Mouse (Mus musculus): Measurements from ENCODE around the gene Syt7. TPM values are rescaled to one million over a fixed set of nuclear protein-coding genes. Genes with fewer than 3 reads are reported as not detected.

Syt7 gene
- polyA plus RNA-seq (2015; fragmentation: Nextera tagmentation; extraction: Ambion mirVana): 4.4 and 5.0 TPM in 2 replicates

DNA sequence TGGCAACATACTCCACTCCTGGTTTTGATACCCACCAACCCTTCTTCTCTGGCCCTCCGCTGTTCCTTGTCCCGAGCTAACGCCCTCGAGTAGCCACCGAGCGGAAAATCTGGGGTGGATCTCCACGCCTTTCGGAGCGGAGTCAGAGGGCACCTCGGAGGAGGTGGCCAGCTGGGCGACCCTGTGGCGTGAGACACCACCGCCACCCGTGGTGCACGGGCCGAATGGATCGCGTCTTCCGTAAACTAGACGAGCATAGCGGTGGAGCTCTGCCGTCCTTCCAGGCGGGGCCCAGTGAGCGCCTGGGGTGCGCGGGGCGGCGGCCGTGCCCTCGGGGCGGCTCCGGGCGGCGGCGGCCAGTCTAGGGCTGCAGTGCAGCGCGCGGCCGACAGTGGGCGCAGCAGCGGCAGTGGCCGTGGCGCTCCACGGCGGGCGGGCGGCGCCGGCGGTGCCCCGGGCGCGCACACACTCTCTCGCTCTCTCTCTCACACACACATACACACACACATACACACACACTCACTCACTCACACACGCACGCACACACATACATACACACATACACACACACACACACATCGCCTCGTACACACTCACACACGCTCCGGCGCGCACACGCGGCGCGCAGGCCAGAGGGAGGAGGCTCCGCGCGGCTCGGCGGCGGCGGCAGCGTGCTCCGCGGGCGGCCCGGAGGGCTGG, at the start of gene Syt7:
TSS of gene Syt7 (plus strand) at position 476 of the 699 bp plus-strand sequence.
- peaks cover 23% of the 10 kb centered on the region for H3K27me3 ChIP-seq
- peak within 1 kb of the TSS; percentile 73 for H3K4me3 ChIP-seq
- H3K9me3 ChIP-seq (replicated peaks): no peaks in the 10 kb centered on the region
- peak within 1 kb of the TSS; percentile 76 for H3K4me2 ChIP-seq
- WGBS: under 1% methylated on average over 66 of the region's 78 CpGs
- ATAC-seq: peak; percentile 84
- no peaks in the 10 kb centered on the region for H3K36me3 ChIP-seq (ENCODE audit: poor library complexity, severe bottlenecking)
- peak within 1 kb of the TSS; percentile 86 for H3K9ac ChIP-seq
- peaks cover 20% of the 10 kb centered on the region for H3K4me1 ChIP-seq
- H3K27ac ChIP-seq: peak within 1 kb of the TSS; percentile 25; the same call in 1 of the 2 replicates

DNA sequence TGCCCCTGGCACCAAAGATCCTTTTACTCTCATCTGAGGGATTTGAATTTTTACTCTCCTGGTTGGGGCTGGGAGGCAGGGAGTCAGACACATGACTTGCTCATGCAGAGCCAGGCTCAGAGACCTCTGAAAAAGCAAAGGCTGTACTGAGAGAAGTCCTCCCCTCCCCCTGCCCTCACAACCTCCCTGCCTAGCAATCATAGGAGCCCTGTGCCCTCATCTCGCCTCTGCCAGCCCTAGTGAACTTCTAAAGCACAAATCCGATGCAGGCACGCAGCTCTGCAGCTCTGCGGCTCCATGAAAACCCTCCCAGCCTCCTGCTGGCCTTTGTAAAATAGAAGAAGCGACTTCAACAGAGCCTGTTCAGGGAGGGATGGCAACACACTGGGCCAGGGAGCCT, 49.6 kb upstream of the Syt7 start:
- Histone ChIP-seq H3K36me3 (ENCODE audit: poor library complexity, severe bottlenecking) (no peaks in the 10 kb centered on the region), H3K4me1 (peaks cover 30% of the 10 kb centered on the region), H3K4me2 (no peak overlapping the region), H3K9ac (peak overlapping the region; percentile 13; the same call in 1 of the 2 replicates), H3K27me3 (peaks cover 6% of the 10 kb centered on the region; the same call in 1 of the 2 replicates), H3K4me3 (no peak overlapping the region), H3K9me3 (replicated peaks) (no peaks in the 10 kb centered on the region), H3K27ac (peak overlapping the region; percentile 44; the same call in 1 of the 2 replicates)
- 8% methylated on average over 5 of the region's 5 CpGs for whole genome bisulfite sequencing
- no peak for ATAC-seq

DNA sequence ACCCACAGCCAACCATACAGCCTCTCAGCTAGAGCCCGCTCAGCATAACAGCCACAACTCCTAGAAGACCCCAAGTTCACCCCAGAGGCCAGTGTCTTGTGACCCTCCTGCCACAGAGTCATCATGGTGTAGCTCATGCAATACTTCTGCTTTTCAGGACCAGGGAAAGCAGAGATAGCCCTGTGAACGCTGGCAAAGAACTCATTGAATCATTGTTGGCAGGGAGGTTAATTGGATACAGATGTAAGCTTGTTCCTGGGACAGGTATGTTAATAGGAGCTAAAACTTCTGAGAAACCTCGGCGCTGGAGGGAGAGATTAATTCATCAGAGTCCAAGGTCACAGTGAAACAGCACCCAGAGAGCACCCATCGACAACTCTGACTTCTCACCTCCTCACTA, 48.2 kb upstream of the Syt7 start:
- 48% methylated on average over 5 of the region's 5 CpGs for WGBS
- Histone ChIP-seq H3K27ac (no peak overlapping the region), H3K27me3 (peaks cover 11% of the 10 kb centered on the region; the same call in 1 of the 2 replicates), H3K4me2 (no peak overlapping the region), H3K9ac (no peak overlapping the region), H3K4me1 (peaks cover 30% of the 10 kb centered on the region), H3K36me3 (ENCODE audit: poor library complexity, severe bottlenecking) (no peaks in the 10 kb centered on the region), H3K9me3 (replicated peaks) (no peaks in the 10 kb centered on the region), H3K4me3 (no peak overlapping the region)
- ATAC-seq: no peak

DNA sequence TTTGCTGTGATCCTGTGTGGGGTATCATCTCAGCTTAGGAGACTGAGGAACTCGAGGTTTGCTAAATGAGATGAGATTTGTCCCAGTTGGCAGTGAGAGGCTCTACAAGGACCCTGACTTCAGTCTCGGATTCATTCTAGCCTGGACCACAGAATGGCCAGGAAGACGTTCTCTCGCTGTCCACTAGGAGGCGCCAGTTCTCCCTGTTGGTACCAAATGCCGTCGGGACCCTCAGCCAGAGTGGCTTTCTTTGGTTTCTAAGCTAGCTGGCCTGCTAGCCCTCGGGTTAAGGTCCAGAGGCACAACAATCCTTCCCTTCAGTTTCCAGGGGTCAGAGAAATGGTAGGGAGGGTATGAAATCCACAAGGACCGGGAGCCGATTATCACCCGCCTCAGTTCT, 47.7 kb upstream of the Syt7 start:
- Histone ChIP-seq H3K4me2 (no peak overlapping the region), H3K27ac (peak overlapping the region; percentile 82), H3K27me3 (peaks cover 13% of the 10 kb centered on the region; the same call in 1 of the 2 replicates), H3K9me3 (replicated peaks) (no peaks in the 10 kb centered on the region), H3K9ac (no peak overlapping the region), H3K36me3 (ENCODE audit: poor library complexity, severe bottlenecking) (no peaks in the 10 kb centered on the region), H3K4me1 (peaks cover 30% of the 10 kb centered on the region), H3K4me3 (no peak overlapping the region)
- 19% methylated on average over 11 of the region's 11 CpGs for WGBS
- peak; percentile 28 for ATAC-seq

DNA sequence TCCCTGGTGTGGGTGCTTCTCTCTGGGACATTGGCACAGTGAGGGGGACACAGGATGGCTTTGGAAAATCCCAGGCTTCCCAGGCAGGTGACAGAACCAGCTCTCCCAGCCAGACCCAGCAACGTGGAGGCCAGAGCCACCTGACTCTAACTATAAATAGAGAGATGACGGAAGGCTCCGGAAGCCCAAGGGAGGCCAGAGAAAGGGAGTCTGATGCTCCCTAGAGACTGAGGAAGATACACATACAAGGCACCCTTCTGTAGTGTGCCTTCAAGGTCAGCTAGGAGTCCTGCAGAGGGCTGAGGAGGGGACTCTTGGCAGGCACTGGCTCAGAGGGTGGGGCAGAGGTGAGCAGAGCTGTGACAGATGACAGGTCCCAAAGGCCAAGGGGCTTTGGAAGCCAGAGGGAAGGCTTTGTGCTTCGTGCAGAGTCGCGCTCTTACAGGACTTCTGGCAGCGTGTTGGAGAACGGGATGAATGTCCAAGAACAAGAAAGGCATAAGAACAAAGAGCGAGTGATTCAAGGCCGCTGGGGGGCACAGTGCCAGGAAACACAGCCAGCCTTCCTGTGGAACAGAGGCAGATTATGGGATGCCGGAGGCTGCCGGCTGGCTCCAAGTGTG, 47.0 kb upstream of the Syt7 start:
- H3K4me1 ChIP-seq: peaks cover 30% of the 10 kb centered on the region
- 22% methylated on average over 12 of the region's 12 CpGs for WGBS
- H3K4me2 ChIP-seq: peak overlapping the region; percentile 35
- peak; percentile 60 for ATAC-seq
- H3K36me3 ChIP-seq (ENCODE audit: poor library complexity, severe bottlenecking): no peaks in the 10 kb centered on the region
- peak overlapping the region; percentile 46 for H3K9ac ChIP-seq
- no peak overlapping the region for H3K4me3 ChIP-seq
- H3K27ac ChIP-seq: peak overlapping the region; percentile 82
- no peaks in the 10 kb centered on the region for H3K9me3 ChIP-seq (replicated peaks)
- H3K27me3 ChIP-seq: peaks cover 13% of the 10 kb centered on the region; the same call in 1 of the 2 replicates

DNA sequence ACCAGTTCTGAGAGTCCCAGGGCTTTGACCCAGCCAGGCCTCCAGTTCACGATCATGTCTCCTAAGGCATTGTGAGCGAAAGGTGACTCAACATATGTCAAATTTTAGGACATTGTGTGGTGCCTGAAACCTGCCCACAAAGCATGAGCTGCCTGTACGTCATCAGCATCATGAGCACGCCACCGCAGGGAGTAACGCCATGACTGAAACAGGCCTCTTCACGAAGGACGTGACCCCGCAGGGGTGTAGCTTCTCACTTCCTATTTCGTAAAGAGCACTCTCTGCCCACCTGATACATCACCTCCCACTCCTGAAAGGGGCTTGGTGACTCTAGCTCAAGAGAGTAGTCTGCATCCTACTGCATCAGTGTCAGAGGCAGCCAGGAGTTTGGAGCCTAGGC, 45.0 kb upstream of the Syt7 start:
- 91% methylated on average over 10 of the region's 10 CpGs for WGBS
- Histone ChIP-seq H3K4me2 (no peak overlapping the region), H3K9me3 (replicated peaks) (no peaks in the 10 kb centered on the region), H3K36me3 (ENCODE audit: poor library complexity, severe bottlenecking) (no peaks in the 10 kb centered on the region), H3K4me3 (no peak overlapping the region), H3K4me1 (peaks cover 28% of the 10 kb centered on the region), H3K9ac (no peak overlapping the region), H3K27ac (no peak overlapping the region), H3K27me3 (peaks cover 13% of the 10 kb centered on the region; the same call in 1 of the 2 replicates)
- no peak for ATAC-seq

DNA sequence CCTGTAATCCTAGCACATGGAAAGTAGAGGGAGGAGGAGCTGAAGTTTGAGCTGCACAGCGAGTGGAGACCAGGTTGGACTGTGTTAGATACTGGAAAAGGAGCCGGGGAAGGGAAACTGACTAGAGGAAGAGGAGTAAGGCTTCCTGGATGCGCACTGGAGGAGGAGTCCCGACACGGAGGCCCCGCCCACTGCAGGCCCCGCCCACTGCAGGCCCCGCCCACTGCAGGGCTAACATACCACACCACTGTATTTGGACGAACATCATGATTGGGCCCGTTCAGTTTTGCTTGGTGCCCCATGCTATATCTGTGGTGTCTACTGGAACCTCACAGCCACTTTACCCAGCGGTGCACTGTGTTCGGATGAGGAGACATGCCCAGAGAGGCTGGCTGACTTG, 43.2 kb upstream of the Syt7 start:
- H3K4me2 ChIP-seq: no peak overlapping the region
- no peak for ATAC-seq
- H3K36me3 ChIP-seq (ENCODE audit: poor library complexity, severe bottlenecking): no peaks in the 10 kb centered on the region
- H3K27ac ChIP-seq: no peak overlapping the region
- no peak overlapping the region for H3K9ac ChIP-seq
- H3K27me3 ChIP-seq: peaks cover 6% of the 10 kb centered on the region; the same call in 1 of the 2 replicates
- 0 out of 2 replicates have a peak, but pooled peaks cover 3% of the 10 kb centered on the region for H3K9me3 ChIP-seq (replicated peaks)
- no peak overlapping the region for H3K4me3 ChIP-seq
- H3K4me1 ChIP-seq: peaks cover 19% of the 10 kb centered on the region
- 47% methylated on average over 12 of the region's 12 CpGs for WGBS

DNA sequence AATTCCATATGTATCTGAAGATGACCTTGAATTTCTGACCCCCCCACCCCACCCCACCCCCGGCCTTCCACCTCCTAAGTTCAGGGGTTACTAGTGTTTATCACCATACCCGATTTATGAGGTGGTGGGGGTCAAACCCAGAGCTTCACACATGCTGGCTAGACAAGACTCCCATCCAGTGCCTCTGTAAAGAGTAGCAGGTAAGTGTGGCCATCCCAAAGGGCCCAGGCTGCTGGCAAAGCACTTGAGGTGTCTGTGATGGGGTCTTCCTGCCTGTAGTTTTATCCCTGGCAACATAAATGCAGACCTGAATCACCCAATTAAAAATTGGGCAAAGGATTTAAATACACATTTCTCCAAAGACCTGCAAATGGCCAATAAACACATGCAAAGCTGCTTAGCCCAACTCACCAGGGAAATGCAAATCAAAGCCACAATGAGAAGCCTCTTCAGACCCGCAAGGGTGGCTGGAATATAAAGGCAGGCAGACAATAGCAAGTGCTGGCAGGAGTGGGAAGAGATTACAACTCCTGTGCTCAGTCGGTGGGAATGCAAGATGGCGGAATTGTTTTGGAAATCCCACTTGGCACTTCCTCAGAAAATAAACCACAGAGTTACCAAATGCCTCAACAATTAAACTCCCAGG, 41.1 kb upstream of the Syt7 start:
- no peak for ATAC-seq
- Histone ChIP-seq H3K27ac (no peak overlapping the region; the same call in 1 of the 2 replicates), H3K9ac (no peak overlapping the region), H3K4me2 (no peak overlapping the region), H3K36me3 (ENCODE audit: poor library complexity, severe bottlenecking) (no peaks in the 10 kb centered on the region), H3K27me3 (peaks cover 6% of the 10 kb centered on the region; the same call in 1 of the 2 replicates), H3K4me1 (peaks cover 2% of the 10 kb centered on the region), H3K9me3 (replicated peaks) (0 out of 2 replicates have a peak, but pooled peaks cover 6% of the 10 kb centered on the region), H3K4me3 (no peak overlapping the region)
- 25% methylated on average over 5 of the region's 5 CpGs for WGBS

DNA sequence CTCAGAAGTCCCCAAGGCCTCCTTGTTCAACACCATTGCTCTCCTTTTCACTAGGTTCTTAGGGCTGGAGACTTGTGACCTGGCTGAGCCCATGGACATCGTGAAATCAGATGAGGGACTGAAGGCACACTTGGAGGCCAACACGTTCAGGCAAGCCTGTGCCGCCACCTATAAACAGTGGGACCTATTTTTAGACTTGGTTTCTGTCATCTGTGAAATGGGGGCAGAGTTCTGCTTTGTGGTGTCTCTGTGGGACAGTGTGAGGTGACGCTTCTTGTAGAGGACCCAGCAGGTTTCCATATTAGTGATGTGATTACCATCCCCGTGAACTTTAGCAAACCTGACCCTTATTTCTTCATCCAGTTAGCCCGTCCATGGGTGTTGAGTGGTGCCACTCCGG, 36.7 kb upstream of the Syt7 start:
- Histone ChIP-seq H3K27ac (no peak overlapping the region), H3K36me3 (ENCODE audit: poor library complexity, severe bottlenecking) (no peaks in the 10 kb centered on the region), H3K4me2 (no peak overlapping the region), H3K27me3 (no peaks in the 10 kb centered on the region), H3K9me3 (replicated peaks) (0 out of 2 replicates have a peak, but pooled peaks cover 6% of the 10 kb centered on the region), H3K9ac (no peak overlapping the region), H3K4me3 (no peak overlapping the region), H3K4me1 (peaks cover 19% of the 10 kb centered on the region)
- 87% methylated on average over 7 of the region's 7 CpGs for WGBS
- ATAC-seq: no peak

DNA sequence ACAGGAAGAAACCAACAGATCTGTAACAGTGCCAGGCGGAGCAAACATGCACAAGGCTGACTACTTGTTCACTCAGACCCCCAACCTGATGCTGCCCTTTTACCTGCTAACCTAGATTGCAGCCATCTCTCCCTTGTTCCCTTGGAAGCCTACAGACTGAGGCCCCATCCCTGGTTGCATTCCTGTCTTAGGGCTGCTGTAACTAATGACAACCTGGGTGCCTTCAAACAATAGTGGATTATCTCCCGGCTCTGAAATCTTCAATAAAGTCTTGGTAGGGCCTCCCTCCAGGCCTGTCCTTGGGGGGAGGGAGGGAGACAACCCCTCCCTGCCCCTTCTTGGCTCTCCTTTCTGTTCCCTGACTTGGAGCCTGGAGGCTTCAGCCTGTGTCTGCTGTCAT, 34.1 kb upstream of the Syt7 start:
- Histone ChIP-seq H3K4me2 (no peak overlapping the region), H3K9ac (no peak overlapping the region), H3K4me3 (no peak overlapping the region), H3K4me1 (peaks cover 20% of the 10 kb centered on the region), H3K27me3 (no peaks in the 10 kb centered on the region), H3K27ac (no peak overlapping the region), H3K9me3 (replicated peaks) (0 out of 2 replicates have a peak, but pooled peaks cover 6% of the 10 kb centered on the region), H3K36me3 (ENCODE audit: poor library complexity, severe bottlenecking) (no peaks in the 10 kb centered on the region)
- 24% methylated on average over 2 of the region's 2 CpGs for WGBS
- no peak for ATAC-seq

DNA sequence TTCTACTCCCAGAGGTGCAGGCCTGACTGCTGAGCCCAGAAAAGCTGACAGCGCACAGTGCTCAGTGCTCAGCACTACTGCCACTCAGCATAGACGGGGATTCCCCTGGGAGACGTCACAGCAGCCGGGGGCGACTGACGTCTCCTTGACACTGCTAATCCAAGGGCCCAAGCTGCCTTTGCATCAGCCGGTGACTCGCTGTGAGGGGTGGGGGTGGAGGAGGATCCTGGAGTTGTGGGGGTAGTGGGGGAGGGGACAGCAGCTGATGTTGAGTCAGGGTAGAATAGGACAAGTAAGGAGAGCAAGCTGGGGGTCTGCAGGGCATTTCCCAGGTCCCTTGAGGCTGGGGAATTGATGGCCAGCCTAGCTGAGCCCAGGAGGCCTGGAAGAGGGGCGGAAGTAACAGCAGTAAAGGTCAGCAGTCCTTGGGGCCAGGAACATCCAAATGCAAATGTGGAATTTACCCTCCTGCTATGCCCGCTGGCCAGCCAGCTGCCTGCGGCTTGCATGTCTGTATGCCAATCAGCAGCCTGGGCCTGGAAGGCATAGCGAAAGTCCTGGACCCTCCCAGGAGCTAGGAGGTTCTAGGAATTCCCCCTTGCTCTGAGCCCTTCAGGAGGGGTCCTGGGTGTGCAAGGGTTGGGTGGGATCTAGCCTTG, 31.9 kb upstream of the Syt7 start:
- no peak overlapping the region for H3K4me2 ChIP-seq
- 0 out of 2 replicates have a peak overlapping the region, but pooled peaks have one; percentile 8 for H3K9ac ChIP-seq
- peaks cover 20% of the 10 kb centered on the region for H3K4me1 ChIP-seq
- no peak overlapping the region for H3K27ac ChIP-seq
- H3K36me3 ChIP-seq (ENCODE audit: poor library complexity, severe bottlenecking): no peaks in the 10 kb centered on the region
- peak; percentile 59; the same call in 1 of the 2 replicates for ATAC-seq
- no peaks in the 10 kb centered on the region for H3K9me3 ChIP-seq (replicated peaks)
- no peak overlapping the region for H3K4me3 ChIP-seq
- H3K27me3 ChIP-seq: no peaks in the 10 kb centered on the region
- 12% methylated on average over 12 of the region's 12 CpGs for WGBS

All from forebrain, embryonic 13.5 days (tissue).